Mouse (Mus musculus) spleen, adult 2 months (tissue): ENCODE measurements at regions not wholly inside any gene's neighbourhood (a gene's known extent, or its start where the extent isn't known, plus 50 kb on each side); places are given as distances from the start of the nearest gene placed in this dataset.

Experiments
- CTCF ChIP-seq: fragments of 200-500 bp; IDR thresholded peaks from 2 replicates; pipeline ENCODE4 v1.5.1; 2011; ENCODE audit warnings: mild to moderate bottlenecking, inconsistent platforms; ENCODE audit not compliant: insufficient read depth, insufficient read length, insufficient replicate concordance; ENCODE audit errors: extremely low read depth
- POLR2A ChIP-seq: fragments of 200-500 bp; IDR thresholded peaks from 2 replicates; pipeline ENCODE4 v1.6.1; 2011; ENCODE audit warnings: low read depth, low read length, inconsistent platforms

- TF ChIP-seq CTCF, result no peak
- TF ChIP-seq POLR2A, result no peak
These were observed 71.8 kb downstream of the Arf2 start for GRCm38 (mm10) chr11:104038271-104038800.
